Mouse (Mus musculus) ES-Bruce4 (cell line): ENCODE measurements around the gene Mesd. TPM values are rescaled to one million over a fixed set of nuclear protein-coding genes. Genes with fewer than 3 reads are reported as not detected.

Experiments
- H3K27ac ChIP-seq: 2 replicates; pipeline ENCODE4 v1.5.1; 2012; ENCODE audit warnings: low read length, inconsistent platforms; ENCODE audit not compliant: insufficient read depth
- H3K27me3 ChIP-seq: 2 replicates; pipeline ENCODE4 v1.6.1; 2012; ENCODE audit warnings: mild to moderate bottlenecking, low read length, inconsistent platforms; ENCODE audit not compliant: control insufficient read depth, poor library complexity, insufficient read depth, severe bottlenecking
- H3K36me3 ChIP-seq: 2 replicates; pipeline ENCODE4 v1.6.1; 2012; ENCODE audit warnings: inconsistent platforms, mild to moderate bottlenecking, low read length, moderate library complexity; ENCODE audit not compliant: control insufficient read depth, poor library complexity, insufficient read depth, severe bottlenecking
- H3K4me1 ChIP-seq: one replicate; pipeline ENCODE4 v1.8.1; 2011; ENCODE audit warnings: low read length; ENCODE audit not compliant: control insufficient read depth, insufficient read depth
- H3K4me3 ChIP-seq: 2 replicates; pipeline ENCODE4 v1.5.1; 2011; ENCODE audit warnings: low read depth, mild to moderate bottlenecking, low read length
- H3K9ac ChIP-seq: 2 replicates; pipeline ENCODE4 v1.6.1; 2012; ENCODE audit warnings: low read depth, mild to moderate bottlenecking, inconsistent platforms; ENCODE audit not compliant: poor library complexity, severe bottlenecking
- H3K9me3 ChIP-seq: replicated peaks from 2 replicates; pipeline ENCODE4 v1.6.1; 2012; ENCODE audit warnings: mild to moderate bottlenecking, low read length, inconsistent platforms; ENCODE audit not compliant: control insufficient read depth, poor library complexity, insufficient read depth, severe bottlenecking
- CTCF ChIP-seq: IDR thresholded peaks from one replicate; pipeline ENCODE4 v1.8.1; 2011; ENCODE audit warnings: low read depth, low read length
- EP300 ChIP-seq: IDR thresholded peaks from 2 replicates; pipeline ENCODE4 v1.6.1; 2011; ENCODE audit warnings: low read depth, low read length; ENCODE audit not compliant: insufficient read depth
- POLR2A ChIP-seq: IDR thresholded peaks from one replicate; pipeline ENCODE4 v1.8.1; 2011; ENCODE audit warnings: low read length; ENCODE audit not compliant: insufficient read depth
- polyA plus RNA-seq: library from polyadenylated mRNA; stranded (reverse); fragments of >200 nt; gene quantifications from 2 replicates; pipeline ENCODE4 v1.2.4, GENCODE M21; 2011; ENCODE audit warnings: low read depth; ENCODE audit not compliant: missing spikeins, insufficient read depth, insufficient read length

The Mesd gene
- polyA plus RNA-seq, 1 experiment: 101 TPM

- TF ChIP-seq CTCF: peak; percentile 64
- no peak for TF ChIP-seq EP300
- Histone ChIP-seq H3K27me3 (no peaks in the 10 kb centered on the region), H3K9ac (no peak overlapping the region), H3K4me3 (no peak overlapping the region), H3K9me3 (no peaks in the 10 kb centered on the region), H3K36me3 (no peaks in the 10 kb centered on the region), H3K4me1 (no peaks in the 10 kb centered on the region), H3K27ac (no peak overlapping the region)
Observed at GRCm38 (mm10) chr7:83914566-83914965, 30.3 kb downstream of the Mesd start.

- Histone ChIP-seq H3K36me3 (no peaks in the 10 kb centered on the region), H3K9ac (no peak overlapping the region), H3K4me1 (no peaks in the 10 kb centered on the region), H3K27ac (no peak overlapping the region), H3K27me3 (no peaks in the 10 kb centered on the region), H3K9me3 (no peaks in the 10 kb centered on the region; the same call in 1 of the 2 replicates), H3K4me3 (no peak overlapping the region)
- no peak for TF ChIP-seq CTCF
- TF ChIP-seq EP300: no peak
- no peak for TF ChIP-seq POLR2A
Observed at GRCm38 (mm10) chr7:83920241-83920640, 36.0 kb downstream of the Mesd start.

- no peaks in the 10 kb centered on the region for H3K4me1 ChIP-seq
- H3K36me3 ChIP-seq: no peaks in the 10 kb centered on the region
- H3K4me3 ChIP-seq: no peak overlapping the region
- no peaks in the 10 kb centered on the region; the same call in 1 of the 2 replicates for H3K9me3 ChIP-seq
- H3K9ac ChIP-seq: no peak overlapping the region
- H3K27ac ChIP-seq: no peak overlapping the region
- TF ChIP-seq POLR2A: no peak
- no peak for TF ChIP-seq EP300
- no peak for TF ChIP-seq CTCF
- H3K27me3 ChIP-seq: no peaks in the 10 kb centered on the region
Observed at GRCm38 (mm10) chr7:83921637-83922036, 37.4 kb downstream of the Mesd start.

- no peak overlapping the region for H3K27ac ChIP-seq
- no peak overlapping the region for H3K4me3 ChIP-seq
- H3K36me3 ChIP-seq: no peaks in the 10 kb centered on the region
- H3K9me3 ChIP-seq: no peaks in the 10 kb centered on the region
- no peaks in the 10 kb centered on the region for H3K27me3 ChIP-seq
- TF ChIP-seq CTCF (no peak), EP300 (no peak), POLR2A (no peak)
- no peak overlapping the region for H3K9ac ChIP-seq
- no peaks in the 10 kb centered on the region for H3K4me1 ChIP-seq
Observed at GRCm38 (mm10) chr7:83939017-83939721, 54.9 kb downstream of the Mesd start.

- no peaks in the 10 kb centered on the region for H3K9me3 ChIP-seq
- no peaks in the 10 kb centered on the region for H3K36me3 ChIP-seq
- H3K27me3 ChIP-seq: no peaks in the 10 kb centered on the region
- H3K4me3 ChIP-seq: no peak overlapping the region
- no peak overlapping the region for H3K9ac ChIP-seq
- no peaks in the 10 kb centered on the region for H3K4me1 ChIP-seq
- no peak overlapping the region for H3K27ac ChIP-seq
- TF ChIP-seq POLR2A (no peak), CTCF (no peak), EP300 (no peak)
Observed at GRCm38 (mm10) chr7:83940136-83940535, 55.9 kb downstream of the Mesd start.

GRCm38 (mm10) chr7:83941701-83942101 lies 57.4 kb downstream of the Mesd start:
- Histone ChIP-seq H3K27ac (no peak overlapping the region), H3K36me3 (no peaks in the 10 kb centered on the region), H3K27me3 (no peaks in the 10 kb centered on the region), H3K4me3 (no peak overlapping the region), H3K9me3 (no peaks in the 10 kb centered on the region), H3K4me1 (no peaks in the 10 kb centered on the region), H3K9ac (no peak overlapping the region)
- TF ChIP-seq POLR2A (no peak), EP300 (no peak), CTCF (no peak)
